Mouse (Mus musculus) kidney, adult 2 months (tissue): ENCODE measurements around the gene Cldn4. TPM values are rescaled to one million over a fixed set of nuclear protein-coding genes. Genes with fewer than 3 reads are reported as not detected.

Source experiments
- DNase-seq: peaks from one replicate; pipeline ENCODE4 v3.0.0; 2021
- H3K27ac ChIP-seq: fragments of 200-500 bp; 2 replicates; pipeline ENCODE4 v1.5.1; 2012; ENCODE audit warnings: low read depth, low read length, control low read depth, inconsistent platforms; ENCODE audit not compliant: insufficient read depth
- H3K27me3 ChIP-seq: fragments of 200-500 bp; replicated peaks from 2 replicates; pipeline ENCODE4 v1.6.1; 2012; ENCODE audit warnings: mild to moderate bottlenecking, moderate library complexity, low read length, inconsistent platforms; ENCODE audit not compliant: control insufficient read depth, insufficient read depth
- H3K36me3 ChIP-seq: fragments of 200-500 bp; 2 replicates; pipeline ENCODE4 v1.6.1; 2012; ENCODE audit warnings: mild to moderate bottlenecking, moderate library complexity, low read length, inconsistent platforms; ENCODE audit not compliant: control insufficient read depth, insufficient read depth
- H3K4me1 ChIP-seq: fragments of 200-500 bp; 2 replicates; pipeline ENCODE4 v1.6.1; 2011; ENCODE audit warnings: low read length; ENCODE audit not compliant: control insufficient read depth, insufficient read depth
- H3K4me3 ChIP-seq: fragments of 200-500 bp; 2 replicates; pipeline ENCODE4 v1.5.1; 2011; ENCODE audit warnings: mild to moderate bottlenecking, low read depth, low read length, control low read depth; ENCODE audit not compliant: insufficient read depth
- CTCF ChIP-seq: fragments of 200-500 bp; conservative IDR thresholded peaks from 2 replicates; pipeline ENCODE4 v1.5.1; 2011; ENCODE audit warnings: low read depth, mild to moderate bottlenecking, control low read depth, low read length, moderate library complexity, mixed read lengths; ENCODE audit not compliant: insufficient read depth, insufficient read length
- POLR2A ChIP-seq: fragments of 200-500 bp; IDR thresholded peaks from one replicate; pipeline ENCODE4 v1.6.1; 2011; ENCODE audit warnings: low read depth, low read length, control low read depth
- WGBS: fragments of 180-500 bp; shearing (Covaris S2); methylation state at CpG from one replicate; pipeline ENCODE4 v1.1.7; 2018; 5-methylcytosine and 5-hydroxymethylcytosine counted together
- polyA plus RNA-seq: library from polyadenylated mRNA; depleted of rRNA; stranded (reverse); fragments of >200 nt; gene quantifications from 2 replicates; pipeline ENCODE4 v1.2.3, GENCODE M21; 2012; rRNA removed

Cldn4 gene
- polyA plus RNA-seq, 1 experiment: 37.5 TPM

DNA sequence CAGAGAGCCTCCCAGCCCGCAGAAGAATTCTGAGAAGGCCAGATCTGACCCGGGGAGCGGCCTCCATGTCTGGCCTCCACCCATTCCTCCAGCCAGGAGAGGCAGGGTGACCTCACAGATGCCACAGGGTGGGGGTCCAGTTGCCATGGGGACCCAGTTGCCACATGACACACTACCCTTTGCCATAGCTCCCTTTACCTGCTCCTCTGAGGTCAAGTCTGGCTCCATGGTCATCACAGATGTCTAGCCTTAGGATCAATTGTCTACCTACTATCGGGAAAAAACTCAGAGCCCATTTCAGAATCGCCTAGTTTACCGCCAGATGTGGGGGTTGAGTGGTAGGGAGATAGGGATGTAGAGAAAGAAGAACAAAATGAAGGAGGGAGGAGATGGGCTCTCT lies 40.1 kb downstream of the Cldn4 start, which contains the start of gene Tmem270:
Gene Tmem270 (minus strand): TSS at position 101 of the 400 bp plus-strand sequence.
- H3K4me1 ChIP-seq: no peaks in the 10 kb centered on the region
- H3K27ac ChIP-seq: no peak within 1 kb of the TSS
- WGBS: 83% methylated on average over 6 of the region's 6 CpGs
- no peak within 1 kb of the TSS for H3K4me3 ChIP-seq
- TF ChIP-seq POLR2A: no peak
- TF ChIP-seq CTCF: no peak
- no peaks in the 10 kb centered on the region for H3K27me3 ChIP-seq
- no peaks in the 10 kb centered on the region for H3K36me3 ChIP-seq
- no peak for DNase-seq

DNA sequence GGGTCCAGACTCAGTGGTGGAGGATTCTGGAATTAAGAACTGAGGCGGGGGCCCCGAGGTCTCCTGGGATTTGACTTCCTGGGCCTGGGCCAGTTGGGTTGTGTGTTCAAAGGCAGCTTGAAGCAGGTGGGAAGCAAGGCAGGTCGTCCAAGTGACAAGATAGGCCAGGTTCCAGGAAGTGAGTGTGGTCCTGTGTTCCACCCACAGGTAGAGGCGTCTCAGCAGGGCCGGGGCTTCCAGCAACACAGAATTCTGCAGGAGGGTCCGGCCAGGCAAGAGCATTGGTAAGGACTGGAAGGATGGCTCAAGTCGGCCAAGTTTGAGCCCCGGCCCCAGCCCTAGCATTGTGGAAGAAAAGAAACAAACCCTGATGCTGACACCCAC lies 45.1 kb downstream of the Cldn4 start:
- no peak for DNase-seq
- TF ChIP-seq POLR2A (no peak), CTCF (no peak)
- WGBS: 74% methylated on average over 8 of the region's 8 CpGs
- Histone ChIP-seq H3K36me3 (no peaks in the 10 kb centered on the region), H3K27me3 (no peaks in the 10 kb centered on the region), H3K27ac (no peak overlapping the region), H3K4me3 (no peak overlapping the region), H3K4me1 (no peaks in the 10 kb centered on the region)

DNA sequence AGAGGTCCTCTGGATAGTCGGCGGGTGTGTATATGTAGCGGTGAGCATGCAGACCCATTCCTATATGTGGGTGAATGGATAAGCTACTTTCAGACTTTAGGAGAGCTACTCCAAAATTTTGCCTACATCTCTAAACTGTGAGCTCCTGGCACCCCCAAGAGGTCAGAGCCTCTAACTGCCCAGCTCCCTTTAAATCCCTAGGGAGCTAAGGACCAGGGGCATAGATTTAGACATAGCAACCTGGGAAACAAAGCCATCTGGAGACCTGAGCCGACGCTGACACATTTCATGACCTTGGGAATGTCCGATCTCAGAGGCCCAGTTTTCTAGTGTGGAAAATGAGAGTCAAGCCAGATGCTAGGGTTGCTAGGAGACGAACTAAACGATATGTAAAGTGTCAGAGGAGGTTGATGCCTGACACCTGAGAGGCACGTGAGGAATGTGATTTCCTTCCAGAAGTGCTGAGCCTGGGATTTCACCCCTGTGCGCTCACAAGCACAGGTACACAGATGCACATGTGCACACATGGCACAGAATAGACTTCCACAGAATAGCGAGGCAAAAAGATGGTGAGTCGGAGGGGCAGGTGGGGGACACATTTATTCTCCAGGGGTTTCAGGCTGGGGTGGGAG lies 45.6 kb downstream of the Cldn4 start:
- Histone ChIP-seq H3K4me1 (no peaks in the 10 kb centered on the region), H3K4me3 (no peak overlapping the region), H3K36me3 (no peaks in the 10 kb centered on the region), H3K27ac (no peak overlapping the region), H3K27me3 (no peaks in the 10 kb centered on the region)
- 32% methylated on average over 12 of the region's 12 CpGs for WGBS
- peak; percentile 68 for TF ChIP-seq CTCF
- TF ChIP-seq POLR2A: no peak
- peak; percentile 64 for DNase-seq

DNA sequence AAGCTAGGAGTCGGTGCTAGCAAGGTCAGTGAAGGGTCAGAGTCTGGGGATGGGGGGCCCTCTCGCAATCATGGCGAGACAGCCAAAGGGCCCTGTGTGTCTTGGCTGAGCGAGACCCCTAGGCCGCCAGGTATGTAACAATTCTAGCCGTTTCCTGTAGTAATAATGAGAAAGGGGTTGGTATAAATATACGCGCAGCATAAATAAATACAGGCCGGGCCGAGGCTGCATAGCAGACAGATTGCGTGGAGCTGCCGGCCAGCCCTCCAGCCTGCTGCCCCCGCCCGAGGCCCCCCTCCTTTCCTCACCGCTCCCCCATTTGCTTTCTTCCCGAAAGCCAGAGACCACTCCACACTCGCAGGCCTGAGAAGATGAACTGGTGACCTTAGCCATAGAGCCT lies 49.1 kb downstream of the Cldn4 start:
- TF ChIP-seq CTCF: no peak
- TF ChIP-seq POLR2A: no peak
- no peak overlapping the region for H3K27ac ChIP-seq
- 82% methylated on average over 17 of the region's 17 CpGs for WGBS

DNA sequence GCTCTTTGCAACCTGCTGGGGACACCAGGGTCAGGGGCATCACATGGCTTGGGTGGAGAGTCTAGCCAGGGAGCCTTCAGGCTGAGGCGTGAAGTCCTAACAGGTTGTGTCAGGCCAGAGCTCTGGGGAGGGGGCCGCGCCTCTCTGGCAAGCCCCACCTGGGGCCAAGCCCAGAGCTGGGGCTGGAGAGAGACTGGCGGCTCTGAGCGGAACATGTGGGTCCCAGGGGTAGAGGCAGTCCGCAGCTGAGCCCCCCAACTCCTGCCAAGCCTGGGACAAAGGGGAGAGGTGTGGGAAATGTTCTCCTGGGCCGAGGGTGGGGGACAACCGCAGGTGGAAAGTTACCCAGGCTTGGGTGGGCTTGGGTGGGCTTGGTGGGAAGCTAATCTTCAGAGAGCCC lies 49.8 kb downstream of the Cldn4 start:
- Histone ChIP-seq H3K36me3 (no peaks in the 10 kb centered on the region), H3K27ac (no peak overlapping the region), H3K4me1 (no peaks in the 10 kb centered on the region), H3K4me3 (no peak overlapping the region), H3K27me3 (no peaks in the 10 kb centered on the region)
- no peak for TF ChIP-seq POLR2A
- TF ChIP-seq CTCF: no peak
- DNase-seq: no peak
- 93% methylated on average over 8 of the region's 8 CpGs for WGBS

More for the DNA sequence above, 49.1 kb downstream of the Cldn4 start:
- H3K4me3 ChIP-seq: no peak overlapping the region
- H3K27me3 ChIP-seq: no peaks in the 10 kb centered on the region
- no peaks in the 10 kb centered on the region for H3K36me3 ChIP-seq
- H3K4me1 ChIP-seq: no peaks in the 10 kb centered on the region
- no peak for DNase-seq

DNA sequence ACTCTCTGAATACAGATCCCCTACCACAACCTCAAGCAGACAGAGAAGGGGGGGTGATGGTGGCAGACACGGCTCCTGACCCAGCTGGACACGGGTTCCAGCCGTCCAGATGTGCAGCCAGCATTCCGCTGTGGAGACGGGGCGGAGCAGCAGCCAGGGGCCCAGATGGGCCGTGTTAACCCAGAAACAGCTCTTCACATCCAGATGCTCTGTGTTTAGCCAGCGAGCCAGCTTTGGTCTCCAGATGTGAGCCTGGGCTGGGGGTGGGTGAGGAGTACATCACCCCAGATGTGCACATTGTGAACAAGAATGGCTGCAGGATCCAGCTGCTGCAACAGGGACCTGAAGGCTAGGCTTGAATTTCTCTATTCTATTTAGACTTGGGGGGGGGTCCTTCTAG lies 51.4 kb downstream of the Cldn4 start:
- 63% methylated on average over 8 of the region's 8 CpGs for WGBS
- Histone ChIP-seq H3K36me3 (no peaks in the 10 kb centered on the region), H3K4me1 (no peaks in the 10 kb centered on the region), H3K27ac (no peak overlapping the region), H3K27me3 (no peaks in the 10 kb centered on the region), H3K4me3 (no peak overlapping the region)
- TF ChIP-seq POLR2A (no peak), CTCF (no peak)
- DNase-seq: no peak

Other genes starting within 250 kb of the Cldn4 start
- gene Eln, start 199.6 kb downstream of the Cldn4 start, polyA plus RNA-seq: 23.6 and 30.8 TPM in 2 replicates
- 0.09 TPM in 1 of 2 replicates, not detected in the other for gene Tmem270, start 40.2 kb downstream of the Cldn4 start, polyA plus RNA-seq
- gene Cldn13, start 31.4 kb downstream of the Cldn4 start, polyA plus RNA-seq: not detected in 2 replicates
- 33.7 and 38.0 TPM in 2 replicates for gene Mettl27, start 14.6 kb downstream of the Cldn4 start, polyA plus RNA-seq
- gene Cldn3, start 39.3 kb upstream of the Cldn4 start, polyA plus RNA-seq: 26.7 and 36.7 TPM in 2 replicates
- 111 and 121 TPM in 2 replicates for gene Abhd11, start 62.2 kb upstream of the Cldn4 start, polyA plus RNA-seq
- gene Stx1a, start 76.5 kb upstream of the Cldn4 start, polyA plus RNA-seq: 3.9 and 4.1 TPM in 2 replicates
- 47.3 and 63.3 TPM in 2 replicates for gene Dnajc30, start 117.3 kb upstream of the Cldn4 start, polyA plus RNA-seq
- 50.4 and 50.7 TPM in 2 replicates for gene Bud23, start 118.0 kb upstream of the Cldn4 start, polyA plus RNA-seq
- 7.3 and 8.7 TPM in 2 replicates for gene Vps37d, start 131.3 kb upstream of the Cldn4 start, polyA plus RNA-seq
- 144 and 170 TPM in 2 replicates for gene Mlxipl, start 143.0 kb upstream of the Cldn4 start, polyA plus RNA-seq
- gene Tbl2, start 202.7 kb upstream of the Cldn4 start, polyA plus RNA-seq: 10.1 and 10.2 TPM in 2 replicates
- gene Bcl7b, start 221.3 kb upstream of the Cldn4 start, polyA plus RNA-seq: 36.7 and 47.9 TPM in 2 replicates
- gene Baz1b, start 240.3 kb upstream of the Cldn4 start, polyA plus RNA-seq: 16.5 and 18.7 TPM in 2 replicates